Mouse (Mus musculus) embryonic facial prominence, embryonic 11.5 days (tissue): ENCODE measurements at regions not wholly inside any gene's neighbourhood (a gene's known extent, or its start where the extent isn't known, plus 50 kb on each side); places are given as distances from the start of the nearest gene placed in this dataset.
"Not testable (repeated sequence)": the region's sequence is repeated elsewhere in the genome, so short reads cannot be mapped to it uniquely, and the experiment has no call there.

ENCODE experiments used
- ATAC-seq: fragments of 200-750 bp; cut with Nextera tagmentation; replicated peaks from 2 replicates; pipeline ENCODE4 v1.8.0; 2017; ENCODE audit warnings: low read depth; ENCODE audit not compliant: insufficient number of reproducible peaks, low FRiP score, low TSS enrichment
- DNase-seq: peaks from one replicate; pipeline ENCODE4 v3.0.0-alpha.2; 2015; ENCODE audit warnings: low spot score
- H3K27ac ChIP-seq: fragments of 300-500 bp; sonication (generic); replicated peaks from 2 replicates; pipeline ENCODE4 v1.5.1; 2014; ENCODE audit warnings: mild to moderate bottlenecking, low read depth, low read length, control low read depth
- H3K27me3 ChIP-seq: fragments of 300-500 bp; sonication (generic); 2 replicates; pipeline ENCODE4 v1.6.1; 2014; ENCODE audit warnings: mild to moderate bottlenecking, low read length, moderate library complexity, mixed read lengths; ENCODE audit not compliant: control insufficient read depth, insufficient read depth
- H3K36me3 ChIP-seq: fragments of 300-500 bp; sonication (generic); replicated peaks from 2 replicates; pipeline ENCODE4 v1.6.1; 2014; ENCODE audit warnings: low read depth, mild to moderate bottlenecking, low read length, moderate library complexity, mixed read lengths; ENCODE audit not compliant: control insufficient read depth, insufficient read depth
- H3K4me1 ChIP-seq: fragments of 300-500 bp; sonication (generic); 2 replicates; pipeline ENCODE4 v1.6.1; 2014; ENCODE audit warnings: low read length, mixed read lengths; ENCODE audit not compliant: control insufficient read depth, insufficient read depth
- H3K4me2 ChIP-seq: fragments of 300-500 bp; sonication (generic); 2 replicates; pipeline ENCODE4 v1.6.1; 2014; ENCODE audit warnings: low read depth, mild to moderate bottlenecking, control low read depth, low read length, moderate library complexity
- H3K4me3 ChIP-seq: fragments of 300-500 bp; sonication (generic); 2 replicates; pipeline ENCODE4 v1.5.1; 2014; ENCODE audit warnings: low read depth, low read length, control low read depth
- H3K9ac ChIP-seq: fragments of 300-500 bp; sonication (generic); replicated peaks from 2 replicates; pipeline ENCODE4 v1.6.1; 2014; ENCODE audit warnings: mild to moderate bottlenecking, control low read depth, low read length
- H3K9me3 ChIP-seq: fragments of 300-500 bp; sonication (generic); replicated peaks from 2 replicates; pipeline ENCODE4 v1.6.1; 2016; ENCODE audit warnings: mild to moderate bottlenecking, low read length, inconsistent platforms, mixed read lengths; ENCODE audit not compliant: control insufficient read depth
- WGBS: fragments of 180-500 bp; shearing (Covaris S2); extraction: QIAGEN DNeasy Blood & Tissue Kit; methylation state at CpG from one replicate; pipeline ENCODE4 v1.1.7; 2014; 5-methylcytosine and 5-hydroxymethylcytosine counted together

GRCm38 (mm10) chrX:91059251-91059650 is 167.3 kb downstream of the Gm44 start:
- peak; percentile 3 for DNase-seq
- H3K4me2 ChIP-seq, H3K36me3 ChIP-seq, H3K9me3 ChIP-seq, H3K4me3 ChIP-seq, H3K4me1 ChIP-seq, H3K9ac ChIP-seq, ATAC-seq, H3K27ac ChIP-seq, H3K27me3 ChIP-seq: not testable (repeated sequence)
- whole genome bisulfite sequencing, result 47% methylated on average over 3 of the region's 3 CpGs

- DNase-seq, H3K36me3 ChIP-seq, H3K27me3 ChIP-seq, H3K4me1 ChIP-seq, H3K9ac ChIP-seq, H3K4me3 ChIP-seq, H3K9me3 ChIP-seq, H3K27ac ChIP-seq, ATAC-seq, H3K4me2 ChIP-seq: not testable (repeated sequence)
- 52% methylated on average over 4 of the region's 4 CpGs for WGBS
These were observed 193.2 kb downstream of the Gm44 start for GRCm38 (mm10) chrX:91085137-91085536.
